Mouse (Mus musculus) lung, adult 18-20 months (tissue): ENCODE measurements at regions not wholly inside any gene's neighbourhood (a gene's known extent, or its start where the extent isn't known, plus 50 kb on each side); places are given as distances from the start of the nearest gene placed in this dataset.
"Not testable (repeated sequence)": the region's sequence is repeated elsewhere in the genome, so short reads cannot be mapped to it uniquely, and the experiment has no call there.

ENCODE experiments used
- DNase-seq, 2 experiments: peaks; one replicate each; pipeline ENCODE4 v3.0.0; 2022; ENCODE audit warnings: mixed read lengths in 2 of 2

DNA sequence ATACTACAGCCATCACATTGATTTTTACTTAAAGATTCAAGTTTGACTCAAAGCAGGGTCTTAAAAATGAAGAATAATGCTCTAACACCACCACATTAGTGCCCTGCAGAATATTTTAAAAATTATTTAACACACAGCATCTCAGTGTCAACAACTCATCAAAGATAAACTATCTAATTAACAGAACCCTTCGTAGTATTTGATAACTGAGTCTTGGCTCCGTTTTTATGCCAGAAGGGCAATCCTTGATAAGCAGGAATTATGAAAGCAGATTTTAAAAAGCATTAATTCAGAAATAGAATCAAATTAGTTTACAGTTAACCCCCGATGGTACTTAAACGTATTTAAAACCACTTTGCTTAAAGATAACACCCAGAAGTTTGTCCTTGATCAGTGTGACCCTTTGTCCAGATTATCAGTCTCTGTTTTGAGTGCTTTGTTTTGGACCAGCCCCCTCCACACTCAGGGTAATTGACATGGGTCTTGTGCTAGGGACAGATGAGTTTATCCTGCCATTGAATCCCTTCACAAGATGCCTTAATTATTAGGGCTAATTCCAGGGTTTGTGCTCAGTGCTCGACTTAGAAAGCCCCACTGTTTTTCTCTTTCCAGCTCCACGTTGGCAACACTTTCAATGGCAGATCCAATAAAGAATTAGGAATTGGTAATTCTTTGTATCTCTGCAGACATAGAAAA lies 69.4 kb upstream of the Dph6 start:
- no peak for DNase-seq

DNA sequence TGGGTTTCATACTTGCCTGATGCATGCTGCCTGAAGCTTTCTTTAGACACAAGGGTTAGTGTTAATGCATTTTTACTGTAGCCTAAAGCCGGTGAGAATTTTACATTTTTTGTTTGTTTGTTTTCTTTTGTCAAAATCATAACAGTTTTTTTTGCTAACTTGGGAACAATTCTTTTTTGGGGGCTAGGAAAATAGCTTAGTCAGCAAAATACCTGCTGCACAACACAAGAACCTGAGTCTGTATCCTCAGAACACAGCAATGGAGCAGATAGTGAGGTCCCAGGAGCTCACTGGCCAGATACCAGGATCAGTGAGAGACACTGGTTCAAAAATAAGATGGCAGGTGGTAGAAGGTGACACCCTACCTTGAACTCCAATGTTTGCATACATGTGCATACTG lies 72.4 kb upstream of the Dph6 start:
- DNase-seq: no peak

DNA sequence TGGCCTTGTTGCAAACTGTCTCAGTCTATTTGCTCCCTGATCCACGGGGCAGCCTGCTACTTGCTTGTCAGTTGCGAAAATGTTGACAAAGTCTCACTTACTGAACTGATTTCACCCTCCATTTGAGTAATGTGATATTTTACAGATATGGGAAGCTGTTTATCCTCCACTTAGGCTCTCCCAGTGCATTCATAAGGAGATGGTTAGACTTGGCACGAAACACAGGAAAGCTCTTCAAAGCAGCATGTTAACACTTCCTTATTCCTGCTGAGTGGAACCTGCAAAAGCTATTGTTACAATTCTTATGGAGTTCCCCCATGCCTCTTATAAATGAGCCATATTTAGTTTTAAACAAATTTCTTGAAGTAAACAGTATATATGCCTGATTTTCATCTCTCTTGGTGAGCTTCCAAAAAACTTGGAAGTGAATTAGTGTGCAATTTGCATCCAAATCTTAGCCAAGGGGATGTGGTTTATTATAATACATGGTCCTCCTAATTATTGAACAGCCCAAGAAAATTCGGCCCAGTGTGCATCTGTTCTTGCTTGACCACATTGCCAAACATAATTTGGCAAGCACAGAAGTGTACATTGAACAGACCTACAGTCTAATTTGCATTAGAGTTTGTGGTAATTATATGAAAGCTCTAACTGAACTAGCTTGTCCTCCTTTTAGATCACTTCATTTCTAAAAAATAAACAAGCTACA lies 80.3 kb upstream of the Dph6 start:
- DNase-seq: peak; percentile 6 to 28

DNA sequence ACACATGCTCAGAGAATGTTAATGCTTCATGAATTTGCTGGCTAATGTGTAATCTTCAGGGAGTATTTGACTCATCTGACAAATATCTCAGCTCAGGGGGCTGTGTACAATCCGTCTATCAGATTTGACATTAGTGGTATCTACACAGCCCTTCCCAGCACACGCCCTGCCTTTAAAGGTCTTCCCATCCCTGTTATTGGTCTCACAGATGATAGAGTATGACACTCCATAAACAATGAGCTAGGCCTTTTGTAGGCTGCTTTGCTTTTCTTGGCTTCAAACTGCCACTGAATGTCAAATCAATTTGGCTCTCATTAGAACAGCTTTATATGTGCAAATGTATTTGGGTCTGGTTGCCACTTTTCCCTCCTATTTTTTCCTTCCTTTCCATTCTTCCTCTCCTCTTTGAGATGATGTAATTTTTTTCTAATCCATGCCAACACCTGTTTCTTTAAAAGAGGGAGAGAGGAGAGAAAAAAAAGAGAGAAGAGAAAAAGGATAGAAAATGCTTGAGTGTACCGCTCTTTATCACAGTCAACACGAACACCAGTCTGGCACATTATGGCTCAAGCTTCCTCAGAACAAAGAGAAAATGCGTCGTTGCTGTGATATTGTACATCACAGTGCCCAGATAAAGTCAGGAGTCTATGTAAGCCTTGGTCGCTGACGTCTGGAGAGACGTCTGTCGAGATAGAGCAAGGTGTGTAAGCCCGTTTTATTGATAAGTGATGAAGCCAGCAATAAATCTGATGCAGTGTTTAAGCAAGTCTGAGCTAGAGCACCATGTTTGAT lies 84.9 kb upstream of the Dph6 start:
- DNase-seq: no peak

DNA sequence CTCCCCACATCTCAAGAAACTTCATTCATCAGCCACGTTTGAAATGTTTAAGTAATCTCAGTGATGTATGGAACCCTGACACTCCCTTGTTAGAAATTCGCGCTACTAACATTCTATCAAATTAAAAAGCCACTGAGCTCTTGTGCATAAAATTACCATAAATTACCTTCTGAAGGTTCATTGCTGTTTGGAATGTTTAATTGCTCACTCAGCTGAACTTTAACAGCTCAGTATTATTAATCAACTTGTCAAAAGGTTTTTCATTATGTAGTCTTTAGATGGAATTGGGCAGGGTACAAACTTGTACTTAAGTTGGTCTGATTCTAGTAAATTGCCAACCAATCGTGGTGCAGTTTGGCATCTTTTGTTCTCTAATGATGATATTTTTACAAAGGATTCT lies 108.5 kb upstream of the Dph6 start:
- DNase-seq: no peak

DNA sequence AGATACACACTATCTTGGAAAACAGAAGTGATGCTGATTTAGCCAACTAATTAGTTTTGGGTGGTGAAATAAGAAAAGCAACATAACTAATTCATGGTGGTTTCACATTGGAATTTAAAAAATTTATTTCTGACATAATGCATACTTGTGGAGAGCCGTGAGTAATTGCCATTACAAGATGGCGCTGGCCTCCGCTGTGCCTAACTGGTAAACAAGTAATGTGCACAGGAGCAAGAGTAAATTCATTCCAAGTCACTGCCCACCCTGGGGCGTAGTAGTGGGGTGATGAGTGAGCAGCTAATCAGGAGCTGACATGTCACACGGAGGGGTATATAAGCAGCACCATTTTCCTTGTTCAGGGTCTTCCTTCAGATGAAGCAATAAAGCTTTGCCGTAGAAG lies 119.0 kb upstream of the Dph6 start:
- DNase-seq: not testable (repeated sequence)

DNA sequence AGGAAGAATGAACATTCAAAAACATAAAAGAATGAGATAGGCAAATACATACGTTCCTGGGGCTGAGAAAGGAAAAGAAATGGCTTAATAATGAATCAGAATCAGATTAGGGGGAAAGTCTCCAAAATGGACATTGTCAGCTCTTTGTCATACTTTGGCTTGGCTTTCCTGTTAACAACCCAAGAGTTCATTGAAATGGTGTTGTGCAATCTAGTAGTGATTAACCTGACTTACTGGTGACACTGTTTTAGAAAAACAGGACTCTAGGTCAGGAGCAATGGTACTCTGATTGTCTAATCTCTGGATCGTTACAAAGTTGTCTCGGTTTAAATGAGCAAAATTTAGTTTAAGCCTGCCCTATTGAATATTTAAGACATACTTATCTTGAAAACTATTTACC lies 119.5 kb upstream of the Dph6 start:
- DNase-seq: no peak

DNA sequence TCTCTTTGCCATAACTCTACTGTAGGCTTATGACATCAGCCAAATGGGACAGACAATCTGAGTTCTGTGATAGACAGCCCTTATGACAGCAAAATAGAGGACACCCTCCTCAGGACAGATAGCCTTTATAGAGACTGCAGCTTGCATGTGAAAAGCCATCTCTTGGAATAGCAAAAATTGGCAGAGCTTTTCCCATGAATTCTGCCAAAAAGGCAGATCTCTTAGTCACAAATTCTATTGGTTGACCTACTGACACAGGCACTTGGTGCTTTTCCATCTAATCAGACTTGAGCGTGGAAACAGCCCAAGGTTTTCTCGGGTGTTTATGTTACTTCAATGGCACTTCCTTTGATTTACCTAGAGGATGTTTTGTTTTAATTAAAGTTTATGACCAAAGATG lies 120.8 kb upstream of the Dph6 start:
- peak in 1 of 2 experiments; percentile 12 for DNase-seq

DNA sequence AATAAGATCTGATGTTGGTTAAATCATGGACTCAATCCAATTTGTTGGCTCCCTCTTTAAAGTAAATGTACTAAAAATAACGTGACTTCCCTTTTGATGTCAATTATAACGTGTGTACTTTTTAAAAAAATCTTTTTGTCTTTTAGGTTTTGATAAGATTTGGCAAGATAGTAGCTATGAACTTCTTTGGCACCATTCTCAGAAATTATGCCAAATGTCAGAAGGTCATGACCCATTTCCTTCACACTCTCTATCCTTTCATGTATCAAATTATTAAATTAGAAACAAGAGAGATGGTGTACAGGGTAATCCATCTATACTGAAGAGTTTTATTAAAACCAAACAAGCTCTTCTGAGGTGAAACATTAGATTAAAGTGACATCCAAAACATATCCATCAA lies 121.4 kb upstream of the Dph6 start:
- no peak for DNase-seq

DNA sequence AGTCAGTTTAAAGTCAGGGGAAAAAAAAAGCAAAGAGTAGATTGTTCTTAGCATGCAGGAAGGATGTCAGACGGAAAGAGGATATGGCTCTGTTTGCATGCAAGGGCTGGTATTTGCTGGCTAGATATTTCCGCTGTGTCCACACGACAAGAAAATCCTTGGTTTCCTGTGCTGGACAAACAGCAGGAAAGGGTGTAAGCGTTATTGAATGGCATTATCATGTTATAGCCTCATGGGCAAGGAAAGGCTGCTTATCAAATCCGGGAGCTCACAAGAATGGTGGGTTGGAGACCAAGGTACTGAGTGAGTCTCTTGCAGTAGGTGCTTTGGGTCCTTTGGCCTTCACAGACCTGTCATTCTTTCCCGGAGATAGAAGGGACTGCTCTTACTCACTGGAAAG lies 127.7 kb upstream of the Dph6 start:
- peak; percentile 23 to 52 for DNase-seq

DNA sequence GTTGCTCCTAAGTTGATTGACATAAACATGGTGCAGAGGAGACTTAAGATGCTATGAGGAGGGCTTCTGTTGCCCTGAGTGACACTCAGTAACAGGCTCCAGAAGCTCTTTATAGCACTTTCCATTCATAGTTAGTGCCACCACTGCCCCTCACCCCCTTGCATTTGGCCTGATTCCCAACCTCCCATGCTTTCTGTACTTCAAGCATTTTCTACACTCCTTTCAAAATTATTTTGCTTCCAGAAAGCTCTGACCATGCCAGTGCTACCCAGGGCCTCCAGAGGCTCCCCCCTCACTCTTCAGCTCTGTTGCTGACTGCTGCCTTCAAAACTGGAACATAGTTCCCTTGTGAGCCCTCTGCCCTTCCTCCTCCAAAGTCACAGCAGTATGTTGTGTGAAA lies 129.4 kb upstream of the Dph6 start:
- no peak for DNase-seq

DNA sequence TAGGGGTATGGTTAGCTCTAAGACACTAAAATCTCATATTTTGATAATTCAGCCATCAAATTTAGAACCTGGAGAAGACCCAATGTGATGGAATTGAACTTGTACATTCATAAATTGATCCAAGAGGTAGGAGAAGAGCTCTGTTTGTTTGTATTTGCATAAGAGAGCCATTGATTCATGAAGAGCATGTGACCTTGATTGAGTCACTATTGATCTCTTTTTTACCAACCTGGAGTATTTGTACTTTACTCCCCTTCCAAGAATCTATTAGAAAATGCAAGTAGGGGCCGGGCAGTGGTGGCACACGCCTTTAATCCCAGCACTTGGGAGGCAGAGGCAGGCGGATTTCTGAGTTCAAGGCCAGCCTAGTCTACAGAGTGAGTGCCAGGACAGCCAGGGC lies 133.5 kb upstream of the Dph6 start:
- DNase-seq: no peak

DNA sequence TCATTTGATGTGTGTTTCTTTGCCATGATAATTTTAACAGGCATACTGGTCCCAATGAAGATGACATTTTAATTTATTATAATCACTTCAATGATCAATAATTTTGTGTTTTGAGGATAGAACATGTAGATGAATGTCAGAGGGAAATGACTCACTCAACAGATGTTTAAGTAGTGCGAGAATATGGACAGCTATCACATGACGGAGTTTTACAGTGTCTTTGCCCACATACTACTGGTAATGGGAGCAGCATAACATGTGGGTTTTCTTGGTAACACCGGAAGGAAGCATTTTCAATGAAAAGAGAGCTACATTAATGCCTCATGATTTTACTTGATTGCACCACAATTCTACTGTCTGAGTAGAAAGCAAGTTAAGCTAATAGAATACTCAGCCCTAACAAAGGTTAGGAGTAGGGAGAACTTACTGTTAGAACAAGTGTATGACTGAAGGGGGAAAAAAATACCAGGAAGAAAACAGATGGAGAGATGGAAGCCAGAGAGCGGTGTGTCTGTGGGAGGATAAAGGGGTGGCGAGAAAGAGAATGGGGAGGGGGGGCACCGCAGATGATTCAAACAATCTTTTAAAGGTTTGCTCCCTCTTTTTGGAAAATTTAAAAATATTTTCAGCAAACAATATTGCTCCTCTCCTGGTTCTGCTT lies 142.0 kb upstream of the Dph6 start:
- no peak for DNase-seq

DNA sequence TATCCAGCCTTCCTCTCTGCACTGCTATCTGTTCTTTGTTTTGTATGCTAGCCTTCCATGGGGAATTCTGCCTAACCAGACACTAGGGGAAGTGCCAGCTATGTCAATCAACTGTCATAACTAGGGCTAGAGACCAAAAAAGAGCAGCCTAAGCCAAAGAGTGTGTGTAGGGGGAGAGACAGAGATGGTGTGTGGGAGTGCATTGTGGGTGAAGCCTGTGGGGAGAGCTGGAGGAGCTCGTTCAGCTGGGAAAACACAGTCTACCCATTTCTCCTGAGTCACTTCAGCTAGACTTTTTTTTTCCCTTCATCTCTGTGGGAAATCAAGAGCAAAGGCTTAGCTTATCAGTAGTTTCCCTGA lies 142.5 kb upstream of the Dph6 start:
- DNase-seq: no peak

DNA sequence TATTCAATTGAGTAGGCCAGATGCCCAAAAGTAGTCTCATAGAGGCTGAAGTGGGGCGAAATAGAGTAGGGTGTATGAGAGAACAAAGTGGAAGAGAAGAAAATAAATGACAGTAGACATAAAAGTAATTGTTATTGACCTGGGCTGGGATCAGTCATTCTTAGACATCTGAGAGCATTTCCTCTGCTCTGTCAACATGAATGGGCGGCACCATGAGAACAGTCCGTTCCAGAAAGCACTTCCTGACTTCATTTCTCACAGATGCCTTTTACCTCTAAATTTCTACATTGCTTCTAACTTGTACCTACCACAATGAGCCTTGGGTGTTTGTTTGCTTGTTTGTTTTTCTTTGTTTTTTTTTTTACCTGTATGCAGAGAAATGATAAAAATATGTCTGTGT lies 148.5 kb upstream of the Dph6 start:
- DNase-seq: peak; percentile 7 to 27

DNA sequence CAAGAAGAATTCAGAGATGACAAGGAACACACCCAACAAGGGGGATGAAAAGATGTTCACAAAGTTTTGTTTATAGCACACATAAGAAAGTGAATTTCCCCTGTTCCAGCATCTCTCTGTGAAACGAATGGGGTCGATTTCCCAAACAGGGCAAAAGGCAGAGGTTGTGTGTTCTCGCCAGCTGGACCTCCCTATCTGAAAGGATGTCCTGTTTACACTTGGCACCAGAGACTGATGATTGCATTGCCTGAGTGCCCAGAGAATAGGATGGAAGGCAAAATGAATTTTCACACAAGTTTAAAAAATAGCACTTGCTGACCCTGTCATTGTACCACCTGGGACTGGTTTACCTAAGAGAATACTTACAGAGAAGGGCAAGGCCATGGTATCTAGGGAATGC lies 149.2 kb upstream of the Dph6 start:
- peak; percentile 42 to 63 for DNase-seq

DNA sequence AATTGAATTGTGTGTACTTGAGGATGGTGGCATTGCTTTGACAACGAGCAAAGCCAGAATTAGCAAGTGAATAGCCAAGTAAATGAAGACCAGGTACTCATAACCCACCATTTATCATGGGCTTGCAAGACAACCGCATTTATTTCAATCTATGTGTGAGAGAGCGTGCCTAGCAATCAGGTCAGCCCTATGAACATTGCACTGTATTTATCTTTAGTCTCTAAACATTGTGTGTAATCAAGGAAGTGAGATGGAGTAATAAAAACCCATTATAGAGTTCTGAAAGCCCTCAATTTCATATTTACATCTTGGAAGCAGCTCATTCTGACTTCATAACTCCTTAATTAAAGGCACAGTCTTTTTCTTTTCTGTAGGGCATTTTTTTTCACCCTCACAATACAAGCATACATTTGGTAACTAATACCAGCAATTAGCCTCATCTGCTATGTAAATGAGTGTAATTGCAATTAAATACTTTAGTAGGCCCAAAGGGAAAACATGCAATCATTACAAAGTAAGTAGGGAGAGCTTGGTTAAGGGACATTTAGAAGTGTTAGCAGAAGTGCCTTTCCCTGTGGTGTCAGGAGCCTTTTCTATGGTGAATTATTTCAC lies 150.8 kb upstream of the Dph6 start:
- DNase-seq: no peak

DNA sequence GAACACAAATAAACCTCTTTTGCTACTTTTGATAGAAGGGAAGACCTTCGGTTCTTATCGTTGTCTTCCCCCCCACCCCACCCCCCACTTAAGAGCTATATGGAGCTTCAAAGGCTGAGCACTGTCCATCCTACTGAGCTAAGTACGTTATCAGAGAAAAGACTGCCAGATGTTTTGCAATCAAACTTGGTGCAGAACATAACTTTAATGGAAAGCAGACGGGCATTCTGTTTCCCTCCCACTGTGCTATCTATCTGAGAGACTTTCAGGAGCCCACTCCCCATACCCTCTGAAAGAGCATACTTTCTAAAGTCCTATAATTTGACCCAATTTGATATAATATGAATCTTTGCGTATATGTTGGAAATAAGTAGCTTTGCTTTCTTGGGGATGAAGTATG lies 153.3 kb upstream of the Dph6 start:
- no peak for DNase-seq

DNA sequence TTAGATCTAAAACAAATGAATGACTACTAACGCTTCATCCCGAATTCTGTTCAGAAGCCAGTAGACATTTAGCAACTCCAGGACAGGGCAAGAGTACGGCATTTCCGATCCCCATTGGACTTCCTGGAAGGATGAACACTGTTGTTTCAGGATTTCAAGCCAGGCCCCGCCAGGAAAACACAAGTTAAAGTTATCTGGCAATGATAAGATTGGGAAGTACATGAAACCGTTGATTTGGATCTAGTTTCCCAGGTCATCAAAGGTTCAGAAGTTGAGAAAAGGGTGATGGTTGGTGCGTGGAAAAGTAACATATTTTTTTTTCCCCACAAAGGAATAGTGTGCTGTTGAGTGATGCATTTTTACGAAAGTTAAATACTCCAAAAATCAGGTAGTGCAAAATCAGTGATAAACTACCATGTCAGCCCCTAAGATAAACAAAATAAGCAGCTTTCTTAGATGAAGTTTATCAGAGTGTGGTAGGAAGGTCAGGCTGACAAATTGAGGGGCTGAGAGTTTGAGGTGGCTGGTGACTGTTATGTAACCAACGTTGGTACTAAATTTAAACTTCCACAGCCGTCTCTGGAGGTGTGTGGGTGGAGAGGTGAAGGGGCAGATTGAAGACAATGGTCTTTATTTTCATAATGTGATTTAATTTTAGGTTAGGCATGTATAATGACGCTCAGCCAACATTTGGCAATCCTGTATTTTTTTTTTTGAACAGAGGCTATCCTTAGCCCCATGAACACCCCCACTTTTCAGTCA lies 157.6 kb upstream of the Dph6 start:
- DNase-seq: peak in 1 of 2 experiments; percentile 14

DNA sequence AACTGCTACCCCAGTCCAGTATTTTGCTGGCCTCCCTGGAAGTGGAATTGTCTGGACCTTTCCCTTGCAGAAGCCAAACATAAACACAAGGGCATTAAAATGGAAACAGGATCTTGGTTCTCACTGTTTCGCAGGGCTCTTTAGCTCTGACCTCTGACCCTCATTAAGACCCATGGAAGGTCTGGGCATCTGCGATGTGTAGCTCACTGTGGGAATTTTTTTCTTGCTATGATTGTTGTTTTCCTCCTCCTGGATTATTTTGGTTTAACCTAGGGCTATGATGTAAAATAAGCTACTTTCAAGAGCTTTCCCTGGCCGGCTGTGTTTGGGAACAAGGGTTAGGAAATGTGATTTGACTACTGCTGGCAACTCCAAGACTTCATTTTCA lies 158.1 kb upstream of the Dph6 start:
- no peak for DNase-seq

DNA sequence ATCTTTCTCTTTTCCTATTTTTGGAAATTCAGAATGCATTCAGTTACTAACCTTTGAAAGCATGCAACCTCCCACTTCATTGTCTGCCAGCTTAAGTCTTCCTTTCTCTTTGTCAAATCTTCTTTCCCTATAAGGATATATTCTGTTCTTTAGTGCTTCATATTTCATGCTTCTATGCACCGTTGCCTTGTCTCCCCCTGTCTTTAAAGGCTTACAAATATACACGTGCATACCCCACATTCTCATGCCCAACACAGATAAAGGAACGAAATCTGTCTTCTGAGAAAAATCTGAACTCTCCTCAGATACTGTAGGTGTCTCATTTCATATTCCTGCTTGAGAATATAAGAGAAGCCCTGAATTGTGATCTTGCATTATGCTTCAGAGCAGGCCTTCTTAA lies 167.9 kb upstream of the Dph6 start:
- DNase-seq: no peak

DNA sequence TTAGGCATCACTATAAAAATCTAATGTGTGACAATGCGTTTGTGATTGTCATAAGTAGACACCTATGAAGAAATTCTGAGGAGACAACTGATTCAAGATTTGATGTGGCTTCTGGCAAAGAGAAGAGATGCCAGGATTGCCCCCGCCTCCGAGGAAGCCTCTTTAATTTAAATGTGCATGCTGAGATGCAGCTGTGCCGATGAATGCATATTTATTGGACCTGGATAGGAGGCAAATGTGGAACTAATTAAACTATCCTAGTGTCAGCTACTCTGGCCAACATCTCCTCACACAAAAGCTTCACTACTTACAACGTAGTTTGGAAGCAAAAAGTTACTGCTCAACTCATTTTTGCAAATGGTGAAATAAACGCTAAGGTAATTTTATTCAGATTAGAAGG lies 173.4 kb upstream of the Dph6 start:
- no peak for DNase-seq
